Mouse (Mus musculus) E14TG2a.4 (cell line): ENCODE data around the gene Mid1.

Source experiments
- CTCF ChIP-seq: conservative IDR thresholded peaks from 2 replicates; pipeline ENCODE4 v1.5.1; 2014; ENCODE audit warnings: low read length
- NANOG ChIP-seq: IDR thresholded peaks from 2 replicates; pipeline ENCODE4 v1.6.1; 2014; ENCODE audit warnings: borderline replicate concordance, low read length, mixed read lengths

- TF ChIP-seq CTCF: no peak
- TF ChIP-seq NANOG: no peak
Observed at GRCm38 (mm10) chrX:169874475-169874874, 189.5 kb downstream of the Mid1 start.
